Mouse (Mus musculus): ENCODE measurements around the gene Dnah8. TPM values are rescaled to one million over a fixed set of nuclear protein-coding genes. Genes with fewer than 3 reads are reported as not detected.
A peak's percentile ranks its signal among the peaks of the same experiment; 100 is the strongest.

Gene Dnah8
- polyA plus RNA-seq, 1 experiment, result 1.0 TPM

- DNase-seq (ENCODE audit: extremely low spot score in 1 of 2, low spot score in 1 of 2), result no peak
These were observed 115.6 kb downstream of the Dnah8 start for GRCm38 (mm10) chr17:30739769-30740168.

- DNase-seq (ENCODE audit: extremely low spot score in 1 of 2, low spot score in 1 of 2), result no peak
These were observed 119.8 kb downstream of the Dnah8 start for GRCm38 (mm10) chr17:30743947-30744346.

GRCm38 (mm10) chr17:30746056-30747024, 122.2 kb downstream of the Dnah8 start:
- peak; percentile 49 to 91 for DNase-seq (ENCODE audit: extremely low spot score in 1 of 2, low spot score in 1 of 2)

- DNase-seq (ENCODE audit: extremely low spot score in 1 of 2, low spot score in 1 of 2), result no peak
These were observed 125.2 kb downstream of the Dnah8 start for GRCm38 (mm10) chr17:30749391-30749790.

- DNase-seq (ENCODE audit: extremely low spot score in 1 of 2, low spot score in 1 of 2), result no peak
These were observed 126.1 kb downstream of the Dnah8 start for GRCm38 (mm10) chr17:30750269-30750668.

GRCm38 (mm10) chr17:30752370-30752818, 128.2 kb downstream of the Dnah8 start:
- peak; percentile 48 to 73 for DNase-seq (ENCODE audit: extremely low spot score in 1 of 2, low spot score in 1 of 2)

GRCm38 (mm10) chr17:30753201-30753600, 129.0 kb downstream of the Dnah8 start:
- no peak for DNase-seq (ENCODE audit: extremely low spot score in 1 of 2, low spot score in 1 of 2)

- no peak for DNase-seq (ENCODE audit: extremely low spot score in 1 of 2, low spot score in 1 of 2)
These were observed 132.6 kb downstream of the Dnah8 start for GRCm38 (mm10) chr17:30756771-30757170.

- DNase-seq (ENCODE audit: extremely low spot score in 1 of 2, low spot score in 1 of 2), result no peak
These were observed 136.2 kb downstream of the Dnah8 start for GRCm38 (mm10) chr17:30760307-30760706.

- no peak for DNase-seq (ENCODE audit: extremely low spot score in 1 of 2, low spot score in 1 of 2)
These were observed 140.1 kb downstream of the Dnah8 start for GRCm38 (mm10) chr17:30764276-30764675.

GRCm38 (mm10) chr17:30774416-30774815, 150.3 kb downstream of the Dnah8 start:
- no peak for DNase-seq (ENCODE audit: extremely low spot score in 1 of 2, low spot score in 1 of 2)

- DNase-seq (ENCODE audit: extremely low spot score in 1 of 2, low spot score in 1 of 2), result no peak
These were observed 150.9 kb downstream of the Dnah8 start for GRCm38 (mm10) chr17:30775096-30775495.

- no peak for DNase-seq (ENCODE audit: extremely low spot score in 1 of 2, low spot score in 1 of 2)
These were observed 156.9 kb downstream of the Dnah8 start for GRCm38 (mm10) chr17:30781046-30781445.

GRCm38 (mm10) chr17:30782286-30782685, 158.1 kb downstream of the Dnah8 start:
- DNase-seq (ENCODE audit: extremely low spot score in 1 of 2, low spot score in 1 of 2), result no peak

GRCm38 (mm10) chr17:30788361-30788760, 164.2 kb downstream of the Dnah8 start:
- DNase-seq (ENCODE audit: extremely low spot score in 1 of 2, low spot score in 1 of 2), result no peak

GRCm38 (mm10) chr17:30790816-30791215, 166.7 kb downstream of the Dnah8 start:
- no peak for DNase-seq (ENCODE audit: extremely low spot score in 1 of 2, low spot score in 1 of 2)

- no peak for DNase-seq (ENCODE audit: extremely low spot score in 1 of 2, low spot score in 1 of 2)
These were observed 168.2 kb downstream of the Dnah8 start for GRCm38 (mm10) chr17:30792396-30792795.

- DNase-seq (ENCODE audit: extremely low spot score in 1 of 2, low spot score in 1 of 2), result no peak
These were observed 172.5 kb downstream of the Dnah8 start for GRCm38 (mm10) chr17:30796616-30797015.

GRCm38 (mm10) chr17:30800261-30800985, 176.3 kb downstream of the Dnah8 start:
- no peak for DNase-seq (ENCODE audit: extremely low spot score in 1 of 2, low spot score in 1 of 2)

GRCm38 (mm10) chr17:30803668-30804067, 179.5 kb downstream of the Dnah8 start:
- no peak for DNase-seq (ENCODE audit: extremely low spot score in 1 of 2, low spot score in 1 of 2)

GRCm38 (mm10) chr17:30804955-30805354, 180.8 kb downstream of the Dnah8 start:
- DNase-seq (ENCODE audit: extremely low spot score in 1 of 2, low spot score in 1 of 2), result no peak
